Mouse (Mus musculus): Measurements from ENCODE around the gene Emp1. TPM values are rescaled to one million over a fixed set of nuclear protein-coding genes. Genes with fewer than 3 reads are reported as not detected.

The Emp1 gene
- 1.1 TPM in 2 replicates for polyA plus RNA-seq (2012)

GRCm38 (mm10) chr6:135362459-135363159 lies at the start of gene Emp1:
Gene Emp1, plus strand, starts transcription at chr6:135362545.

Other genes starting within 250 kb of the Emp1 start
- not detected in 2 replicates for gene Gprc5d, start 244.3 kb upstream of the Emp1 start, polyA plus RNA-seq (2012)
- gene Fam234b, start 164.6 kb upstream of the Emp1 start, polyA plus RNA-seq (2012), result 3.9 and 5.2 TPM in 2 replicates
- gene Hebp1, start 164.5 kb upstream of the Emp1 start, polyA plus RNA-seq (2012), result 3.8 and 4.3 TPM in 2 replicates
- not detected in 2 replicates for gene Gsg1, start 108.2 kb upstream of the Emp1 start, polyA plus RNA-seq (2012)
- not detected in 2 replicates for gene Pbp2, start 52.1 kb upstream of the Emp1 start, polyA plus RNA-seq (2012)